Mouse (Mus musculus) telencephalon, adult 2 months (tissue): ENCODE measurements around the gene Hist2h2aa2.
"Not testable (repeated sequence)": the region's sequence is repeated elsewhere in the genome, so short reads cannot be mapped to it uniquely, and the experiment has no call there.

Experiments used
- DNase-seq: peaks from one replicate; pipeline ENCODE4 v3.0.0-alpha.2; 2011; ENCODE audit warnings: low read depth, low spot score

Hist2h2aa2 gene

GRCm38 (mm10) chr3:96198601-96199251 is 41.4 kb downstream of the Hist2h2aa2 start:
- not testable (repeated sequence) for DNase-seq

- DNase-seq = no peak
These were observed 41.9 kb downstream of the Hist2h2aa2 start for GRCm38 (mm10) chr3:96198181-96198580.

GRCm38 (mm10) chr3:96197129-96197749 is 42.8 kb downstream of the Hist2h2aa2 start:
- peak; percentile 96 for DNase-seq

- no peak for DNase-seq
These were observed 43.5 kb downstream of the Hist2h2aa2 start for GRCm38 (mm10) chr3:96196437-96197128.

- no peak for DNase-seq
These were observed 44.3 kb downstream of the Hist2h2aa2 start for GRCm38 (mm10) chr3:96195616-96196313.

GRCm38 (mm10) chr3:96194966-96195365 is 45.1 kb downstream of the Hist2h2aa2 start:
- no peak for DNase-seq

- no peak for DNase-seq
These were observed 47.1 kb downstream of the Hist2h2aa2 start for GRCm38 (mm10) chr3:96192977-96193376.
